Mouse (Mus musculus): ENCODE results near the gene Uqcr10. TPM values are rescaled to one million over a fixed set of nuclear protein-coding genes. Genes with fewer than 3 reads are reported as not detected.

The Uqcr10 gene
- 722 and 793 TPM in 2 replicates for polyA plus RNA-seq (2015; fragmentation: Nextera tagmentation; extraction: Ambion mirVana)

DNA sequence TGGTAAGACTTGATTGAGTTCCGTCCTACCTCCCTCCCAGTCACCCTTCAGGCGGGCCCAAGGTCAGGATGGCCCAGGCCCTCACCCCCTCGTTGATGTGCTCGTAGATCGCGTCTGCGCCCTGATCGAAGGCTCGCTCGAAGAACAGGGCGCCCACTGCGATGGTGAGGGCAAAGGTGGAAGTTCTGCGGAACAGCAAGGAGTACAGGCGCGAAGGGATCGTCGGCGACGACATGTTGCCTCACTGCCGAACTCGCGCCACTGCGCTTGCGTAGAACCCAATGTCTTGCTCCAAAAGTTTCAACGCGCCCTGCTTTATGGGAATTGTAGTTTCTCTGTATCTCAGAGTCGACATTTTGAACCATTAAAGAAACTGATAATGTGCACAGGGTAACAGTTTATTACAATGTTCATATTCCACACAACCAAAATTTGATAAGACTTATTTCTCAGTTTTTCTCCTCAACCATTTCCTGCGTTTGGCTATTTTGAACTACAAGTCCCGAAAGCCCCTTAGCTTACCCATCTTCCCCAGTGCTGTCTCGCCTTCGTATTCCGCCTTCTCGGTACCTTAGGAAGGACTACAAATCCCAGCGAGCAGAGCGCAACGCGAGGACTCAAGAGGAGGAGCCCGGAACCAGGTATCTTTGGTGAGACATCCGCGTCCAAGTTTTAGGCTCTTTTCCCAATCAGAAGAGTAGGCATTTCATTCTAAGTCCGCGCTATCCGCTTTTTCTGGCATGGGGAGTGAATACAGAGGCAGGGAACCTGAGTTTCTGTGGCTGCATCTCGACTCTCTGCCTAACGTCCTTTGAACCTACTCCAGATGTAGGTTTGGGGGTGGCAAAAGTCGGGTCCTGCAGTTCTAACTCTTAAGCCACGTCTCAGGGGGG lies at the start of gene Uqcr10, which contains the start of gene Zmat5:
Uqcr10 (minus strand) TSS at position 271 of the 893 bp plus-strand sequence.
Zmat5 (plus strand) TSS at position 607 of the 893 bp plus-strand sequence.
- Histone ChIP-seq H3K4me1 (peaks cover 20% of the 10 kb centered on the region), H3K27me3 (replicated peaks) (no peaks in the 10 kb centered on the region), H3K4me2 (peak within 1 kb of the TSS; percentile 92), H3K36me3 (peaks cover 17% of the 10 kb centered on the region), H3K4me3 (replicated peaks) (peak within 1 kb of the TSS; percentile 69), H3K9me3 (replicated peaks) (no peaks in the 10 kb centered on the region), H3K27ac (replicated peaks) (peak within 1 kb of the TSS; percentile 85), H3K9ac (replicated peaks) (peak within 1 kb of the TSS; percentile 75)
- ATAC-seq (ENCODE audit: low FRiP score) = peak; percentile 99
- 0% methylated on average over 47 of the region's 47 CpGs for WGBS

DNA sequence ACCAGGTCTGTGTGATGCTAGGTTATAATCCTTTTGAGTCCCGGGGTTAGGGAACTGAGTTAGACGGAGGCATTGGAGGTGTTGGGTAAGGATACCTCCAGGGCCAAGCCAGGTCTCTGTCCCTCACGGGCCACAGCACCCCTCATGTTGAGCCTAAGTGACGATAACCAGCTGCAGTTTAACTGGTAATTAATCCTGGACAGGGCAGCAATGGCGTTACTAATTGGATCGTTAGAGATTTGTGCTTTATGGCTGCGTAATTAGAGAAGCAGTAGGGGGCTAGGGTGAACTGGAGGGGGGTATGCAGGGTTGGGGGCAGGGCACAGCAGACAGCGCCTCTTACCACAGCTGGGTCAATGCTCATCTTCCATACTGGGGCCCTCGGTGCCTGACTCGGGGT lies 48.7 kb upstream of the Uqcr10 start:
- Histone ChIP-seq H3K9me3 (replicated peaks) (no peaks in the 10 kb centered on the region), H3K27ac (replicated peaks) (no peak overlapping the region), H3K4me1 (peaks cover 15% of the 10 kb centered on the region), H3K4me3 (replicated peaks) (no peak overlapping the region), H3K27me3 (replicated peaks) (peaks cover 23% of the 10 kb centered on the region), H3K9ac (replicated peaks) (no peak overlapping the region), H3K4me2 (no peak overlapping the region), H3K36me3 (no peaks in the 10 kb centered on the region)
- 20% methylated on average over 10 of the region's 10 CpGs for WGBS
- ATAC-seq (ENCODE audit: low FRiP score) = no peak

DNA sequence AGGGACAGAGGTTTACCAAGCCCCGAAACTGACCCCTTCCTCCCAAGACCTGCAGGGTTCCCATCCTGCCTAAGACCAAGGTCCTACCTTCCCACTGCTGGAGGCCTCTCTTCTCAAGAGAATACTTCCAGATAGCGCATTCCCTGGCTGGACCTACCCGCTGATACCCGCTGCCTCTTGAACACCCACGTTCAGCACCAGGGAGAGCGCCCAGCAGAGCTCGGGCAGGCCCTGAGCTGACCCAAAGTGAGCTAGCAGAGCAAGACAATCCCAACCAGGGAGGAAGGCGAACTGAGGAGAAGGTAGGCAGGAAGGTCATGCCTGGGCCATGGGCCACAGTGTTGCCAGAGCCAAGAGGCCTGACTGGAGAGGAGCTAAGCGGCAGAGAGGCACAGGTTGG lies 46.1 kb upstream of the Uqcr10 start:
- H3K27me3 ChIP-seq (replicated peaks) = peaks cover 39% of the 10 kb centered on the region
- H3K36me3 ChIP-seq = no peaks in the 10 kb centered on the region
- no peak overlapping the region for H3K4me3 ChIP-seq (replicated peaks)
- no peaks in the 10 kb centered on the region for H3K9me3 ChIP-seq (replicated peaks)
- H3K4me1 ChIP-seq = peaks cover 33% of the 10 kb centered on the region
- no peak overlapping the region for H3K27ac ChIP-seq (replicated peaks)
- no peak overlapping the region for H3K9ac ChIP-seq (replicated peaks)
- ATAC-seq (ENCODE audit: low FRiP score) = no peak
- 17% methylated on average over 9 of the region's 9 CpGs for WGBS
- no peak overlapping the region for H3K4me2 ChIP-seq

DNA sequence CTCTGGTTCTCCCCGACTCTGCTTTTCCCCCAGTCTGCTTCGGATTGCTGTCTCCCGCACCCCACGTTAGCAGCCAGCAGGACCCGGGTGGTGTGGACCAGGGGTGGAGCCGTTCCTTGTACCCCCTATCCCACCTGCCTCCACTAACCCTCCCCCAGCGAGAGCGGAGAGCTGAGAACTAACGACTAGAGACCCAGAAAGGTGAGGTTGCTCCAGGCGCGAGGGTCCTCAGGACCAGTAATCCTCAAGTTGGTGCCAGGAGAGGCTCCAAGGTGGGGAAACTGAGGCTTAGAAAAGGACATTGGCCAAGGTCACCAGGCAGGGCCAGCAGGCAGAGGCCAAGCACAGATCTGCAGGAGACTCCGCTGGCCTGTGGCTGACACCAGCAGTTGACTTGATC lies 43.1 kb upstream of the Uqcr10 start:
- Histone ChIP-seq H3K27me3 (replicated peaks) (peaks cover 64% of the 10 kb centered on the region), H3K4me1 (peaks cover 26% of the 10 kb centered on the region), H3K27ac (replicated peaks) (no peak overlapping the region), H3K36me3 (no peaks in the 10 kb centered on the region), H3K9me3 (replicated peaks) (no peaks in the 10 kb centered on the region), H3K4me2 (peak overlapping the region; percentile 100), H3K4me3 (replicated peaks) (peak overlapping the region; percentile 65), H3K9ac (replicated peaks) (peak overlapping the region; percentile 55)
- under 1% methylated on average over 12 of the region's 12 CpGs for WGBS
- no peak for ATAC-seq (ENCODE audit: low FRiP score)

DNA sequence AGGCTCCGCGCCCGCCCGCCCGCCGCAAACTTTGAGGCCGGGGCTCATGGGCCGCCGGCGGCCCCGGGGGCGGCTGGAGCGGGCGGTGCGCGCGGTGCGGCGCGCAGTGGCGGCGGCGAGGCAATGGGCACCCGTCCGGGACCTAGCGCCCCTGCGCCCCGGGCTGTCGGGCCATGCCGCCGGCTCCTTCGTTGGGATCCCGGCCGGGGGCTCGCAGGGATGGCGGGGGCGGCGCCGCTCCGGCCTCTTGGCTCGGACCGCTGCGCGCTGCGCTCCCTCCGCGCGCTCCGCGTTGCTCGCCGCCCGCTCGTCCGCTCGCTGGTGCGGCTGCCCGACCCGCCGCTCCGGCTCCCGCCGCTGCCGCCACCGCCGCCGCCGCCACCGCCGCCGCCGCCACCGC lies 42.6 kb upstream of the Uqcr10 start, which contains the start of gene Cabp7:
Cabp7 (minus strand) TSS at position 46 of the 400 bp plus-strand sequence.
- H3K36me3 ChIP-seq = no peaks in the 10 kb centered on the region
- H3K4me2 ChIP-seq = peak within 1 kb of the TSS; percentile 100
- H3K9me3 ChIP-seq (replicated peaks) = no peaks in the 10 kb centered on the region
- ATAC-seq (ENCODE audit: low FRiP score) = peak; percentile 11; the same call in 1 of the 2 replicates
- H3K27ac ChIP-seq (replicated peaks) = no peak within 1 kb of the TSS
- H3K4me1 ChIP-seq = peaks cover 24% of the 10 kb centered on the region
- H3K9ac ChIP-seq (replicated peaks) = peak within 1 kb of the TSS; percentile 55
- WGBS = 0% methylated on average over 24 of the region's 73 CpGs
- H3K27me3 ChIP-seq (replicated peaks) = peaks cover 65% of the 10 kb centered on the region
- peak within 1 kb of the TSS; percentile 65 for H3K4me3 ChIP-seq (replicated peaks)

DNA sequence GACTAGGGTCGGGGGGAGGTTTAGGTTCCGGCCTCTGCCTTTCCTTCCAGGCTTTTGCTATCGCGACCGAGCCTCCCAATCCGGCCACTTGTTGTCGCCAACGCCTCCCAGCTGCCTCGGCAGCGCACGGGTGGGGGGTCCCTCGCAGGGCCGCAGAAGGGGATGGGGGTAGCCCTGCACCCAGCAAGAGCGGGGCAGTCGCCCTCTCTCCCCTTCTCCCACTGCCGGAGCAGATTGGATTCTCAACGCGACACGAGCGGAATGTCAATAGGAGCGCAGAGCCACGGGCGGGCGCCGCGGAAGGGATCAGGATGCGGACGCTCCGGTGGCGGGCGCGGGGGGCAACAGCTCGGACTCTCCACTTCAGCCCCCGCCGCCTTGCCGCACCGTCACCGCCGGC lies 41.8 kb upstream of the Uqcr10 start:
- peak; percentile 20; the same call in 1 of the 2 replicates for ATAC-seq (ENCODE audit: low FRiP score)
- H3K27me3 ChIP-seq (replicated peaks) = peaks cover 65% of the 10 kb centered on the region
- 1% methylated on average over 39 of the region's 39 CpGs for WGBS

DNA sequence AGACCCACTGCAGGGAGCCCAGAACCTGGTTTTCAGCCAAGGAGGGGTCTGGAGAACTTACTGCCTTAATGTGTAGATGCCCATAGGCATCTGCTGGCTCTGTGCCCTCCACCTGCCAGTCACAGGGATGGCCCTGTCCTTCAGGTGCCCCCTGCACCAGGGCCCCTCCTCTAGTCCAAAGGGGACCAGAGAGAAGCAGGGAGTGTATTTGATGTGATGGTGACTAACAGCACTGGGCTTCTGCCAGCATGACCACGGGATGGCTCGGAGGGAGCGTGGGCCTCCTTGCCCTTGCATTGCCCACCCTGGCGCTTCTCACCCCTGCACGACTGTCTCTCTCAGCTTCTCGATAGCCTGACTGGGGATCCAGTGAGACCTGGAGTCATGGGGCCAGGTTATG lies 40.5 kb upstream of the Uqcr10 start:
- peak overlapping the region; percentile 100 for H3K4me2 ChIP-seq
- 0 out of 2 replicates have a peak overlapping the region, but pooled peaks have one; percentile 65 for H3K4me3 ChIP-seq (replicated peaks)
- 50% methylated on average over 6 of the region's 6 CpGs for WGBS
- H3K27ac ChIP-seq (replicated peaks) = no peak overlapping the region
- ATAC-seq (ENCODE audit: low FRiP score) = no peak
- H3K27me3 ChIP-seq (replicated peaks) = peaks cover 61% of the 10 kb centered on the region
- no peaks in the 10 kb centered on the region for H3K9me3 ChIP-seq (replicated peaks)
- no peaks in the 10 kb centered on the region for H3K36me3 ChIP-seq
- H3K4me1 ChIP-seq = peaks cover 24% of the 10 kb centered on the region
- H3K9ac ChIP-seq (replicated peaks) = no peak overlapping the region

More for the DNA sequence above, 41.8 kb upstream of the Uqcr10 start:
- Histone ChIP-seq H3K36me3 (no peaks in the 10 kb centered on the region), H3K4me1 (peaks cover 24% of the 10 kb centered on the region), H3K27ac (replicated peaks) (no peak overlapping the region), H3K4me3 (replicated peaks) (peak overlapping the region; percentile 65), H3K9me3 (replicated peaks) (no peaks in the 10 kb centered on the region), H3K9ac (replicated peaks) (peak overlapping the region; percentile 55), H3K4me2 (peak overlapping the region; percentile 100)

GRCm38 (mm10) chr11:4740785-4741184 lies 36.6 kb upstream of the Uqcr10 start:
- H3K36me3 ChIP-seq = no peaks in the 10 kb centered on the region
- no peak for ATAC-seq (ENCODE audit: low FRiP score)
- no peaks in the 10 kb centered on the region for H3K9me3 ChIP-seq (replicated peaks)
- H3K4me1 ChIP-seq = peaks cover 8% of the 10 kb centered on the region
- H3K4me3 ChIP-seq (replicated peaks) = no peak overlapping the region
- peaks cover 31% of the 10 kb centered on the region for H3K27me3 ChIP-seq (replicated peaks)
- H3K4me2 ChIP-seq = no peak overlapping the region
- WGBS = 58% methylated on average over 5 of the region's 5 CpGs
- no peak overlapping the region for H3K9ac ChIP-seq (replicated peaks)
- H3K27ac ChIP-seq (replicated peaks) = no peak overlapping the region

GRCm38 (mm10) chr11:4738719-4739118 lies 34.6 kb upstream of the Uqcr10 start:
- 95% methylated on average over 16 of the region's 16 CpGs for WGBS
- peaks cover 11% of the 10 kb centered on the region; the same call in 1 of the 2 replicates for H3K27me3 ChIP-seq (replicated peaks)
- no peaks in the 10 kb centered on the region for H3K4me1 ChIP-seq
- ATAC-seq (ENCODE audit: low FRiP score) = no peak
- no peak overlapping the region for H3K27ac ChIP-seq (replicated peaks)
- H3K9me3 ChIP-seq (replicated peaks) = no peaks in the 10 kb centered on the region
- no peak overlapping the region for H3K4me3 ChIP-seq (replicated peaks)
- H3K9ac ChIP-seq (replicated peaks) = no peak overlapping the region
- H3K36me3 ChIP-seq = no peaks in the 10 kb centered on the region
- no peak overlapping the region for H3K4me2 ChIP-seq

- ATAC-seq (ENCODE audit: low FRiP score) = no peak
- H3K36me3 ChIP-seq = no peaks in the 10 kb centered on the region
- no peak overlapping the region for H3K4me3 ChIP-seq (replicated peaks)
- 53% methylated on average over 10 of the region's 10 CpGs for WGBS
- no peak overlapping the region for H3K27ac ChIP-seq (replicated peaks)
- H3K27me3 ChIP-seq (replicated peaks) = peaks cover 5% of the 10 kb centered on the region; the same call in 1 of the 2 replicates
- no peaks in the 10 kb centered on the region for H3K9me3 ChIP-seq (replicated peaks)
- no peaks in the 10 kb centered on the region for H3K4me1 ChIP-seq
- H3K9ac ChIP-seq (replicated peaks) = no peak overlapping the region
- H3K4me2 ChIP-seq = no peak overlapping the region
Observed at GRCm38 (mm10) chr11:4737682-4738081, 33.5 kb upstream of the Uqcr10 start.

GRCm38 (mm10) chr11:4736355-4736754 lies 32.2 kb upstream of the Uqcr10 start:
- H3K27ac ChIP-seq (replicated peaks) = no peak overlapping the region
- no peak overlapping the region for H3K4me3 ChIP-seq (replicated peaks)
- H3K4me1 ChIP-seq = no peaks in the 10 kb centered on the region
- 46% methylated on average over 6 of the region's 6 CpGs for WGBS
- peaks cover 4% of the 10 kb centered on the region; the same call in 1 of the 2 replicates for H3K36me3 ChIP-seq
- no peak overlapping the region for H3K9ac ChIP-seq (replicated peaks)
- H3K9me3 ChIP-seq (replicated peaks) = no peaks in the 10 kb centered on the region
- H3K4me2 ChIP-seq = no peak overlapping the region
- H3K27me3 ChIP-seq (replicated peaks) = no peaks in the 10 kb centered on the region
- ATAC-seq (ENCODE audit: low FRiP score) = no peak

DNA sequence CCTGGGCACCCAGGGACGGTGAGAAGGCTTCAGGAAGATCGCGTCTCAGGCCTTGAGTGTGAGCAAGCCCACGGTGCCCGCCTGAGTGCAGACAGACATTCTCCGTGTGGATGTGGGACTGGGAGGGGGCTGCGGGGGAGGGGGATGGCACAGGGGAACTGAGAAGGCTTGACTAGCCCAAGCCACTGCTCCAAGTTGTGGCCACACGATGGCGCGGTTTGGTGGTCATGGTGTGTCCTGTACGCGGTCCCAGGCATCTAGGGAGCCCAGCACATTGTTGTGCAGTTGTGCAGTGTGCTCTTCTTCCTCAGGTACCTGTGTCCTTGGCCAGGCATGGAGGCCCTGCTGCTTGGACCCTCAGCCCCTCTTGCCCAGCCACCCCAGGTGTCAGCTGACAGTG lies 30.0 kb upstream of the Uqcr10 start:
- no peaks in the 10 kb centered on the region for H3K27me3 ChIP-seq (replicated peaks)
- H3K4me1 ChIP-seq = peaks cover 9% of the 10 kb centered on the region
- peaks cover 4% of the 10 kb centered on the region; the same call in 1 of the 2 replicates for H3K36me3 ChIP-seq
- H3K9ac ChIP-seq (replicated peaks) = no peak overlapping the region
- H3K4me2 ChIP-seq = no peak overlapping the region
- no peak overlapping the region for H3K27ac ChIP-seq (replicated peaks)
- ATAC-seq (ENCODE audit: low FRiP score) = no peak; the same call in 1 of the 2 replicates
- H3K4me3 ChIP-seq (replicated peaks) = no peak overlapping the region
- 33% methylated on average over 12 of the region's 12 CpGs for WGBS
- H3K9me3 ChIP-seq (replicated peaks) = no peaks in the 10 kb centered on the region

Measured in neural tube, embryonic 15.5 days (tissue).